Mouse (Mus musculus) gastrocnemius, adult 2 months (tissue): ENCODE data around the gene A930009A15Rik. TPM values are rescaled to one million over a fixed set of nuclear protein-coding genes. Genes with fewer than 3 reads are reported as not detected.
A peak's percentile ranks its signal among the peaks of the same experiment; 100 is the strongest.

Experiments
- DNase-seq: peaks from one replicate; pipeline ENCODE4 v3.0.0; 2022
- H3K27ac ChIP-seq: fragments of 200-600 bp; 2 replicates; pipeline ENCODE4 v1.8.1; 2022; ENCODE audit warnings: mild to moderate bottlenecking
- H3K4me3 ChIP-seq: fragments of 200-600 bp; 2 replicates; pipeline ENCODE4 v1.8.1; 2022; ENCODE audit warnings: mild to moderate bottlenecking, moderate library complexity
- CTCF ChIP-seq: fragments of 200-600 bp; IDR thresholded peaks from 2 replicates; pipeline ENCODE4 v1.8.1; 2022; ENCODE audit warnings: antibody characterized with exemption, mild to moderate bottlenecking, moderate library complexity
- intact Hi-C: fragments of 180-260 bp; cut with DNase I; formaldehyde crosslinking; loops from one replicate; pipeline ENCODE4 v1.15.1; 2025
- total RNA-seq, 2 experiments: library from RNA; stranded (reverse); gene quantifications; 2 replicates each; pipeline ENCODE4 v1.2.3; 2021

The A930009A15Rik gene
- total RNA-seq, 2 experiments from 2014 or later, result not detected

- no peak for DNase-seq
- intact Hi-C loops, result no loop called here
- H3K4me3 ChIP-seq, result peak overlapping the region; percentile 67
- no peak overlapping the region for H3K27ac ChIP-seq
- no peak for TF ChIP-seq CTCF
These were observed 16.8 kb downstream of the A930009A15Rik start for GRCm38 (mm10) chr10:115586246-115587231.

- intact Hi-C loops, result no loop called here
- Histone ChIP-seq H3K27ac (no peak within 1 kb of the TSS), H3K4me3 (peak within 1 kb of the TSS; percentile 67)
- DNase-seq, result peak; percentile 47
- peak; percentile 33 for TF ChIP-seq CTCF
These were observed 17.6 kb downstream of the A930009A15Rik start, which contains the start of gene Lgr5 for GRCm38 (mm10) chr10:115587301-115587969. Gene Lgr5, minus strand, starts transcription at chr10:115587780.

- peak overlapping the region; percentile 67 for H3K4me3 ChIP-seq
These were observed 18.2 kb downstream of the A930009A15Rik start for GRCm38 (mm10) chr10:115587979-115588378.

GRCm38 (mm10) chr10:115593221-115593620 lies 23.4 kb downstream of the A930009A15Rik start:
- no peak overlapping the region for H3K27ac ChIP-seq
- TF ChIP-seq CTCF, result no peak
- DNase-seq, result no peak
- intact Hi-C loops, result no loop called here
- H3K4me3 ChIP-seq, result peak overlapping the region; percentile 34; the same call in 1 of the 2 replicates

More at GRCm38 (mm10) chr10:115587979-115588378, 18.2 kb downstream of the A930009A15Rik start:
- no peak for DNase-seq
- TF ChIP-seq CTCF, result no peak
- H3K27ac ChIP-seq, result no peak overlapping the region
- intact Hi-C loops, result no loop called here

- Histone ChIP-seq H3K27ac (no peak overlapping the region), H3K4me3 (peak overlapping the region; percentile 34; the same call in 1 of the 2 replicates)
- no peak for DNase-seq
- TF ChIP-seq CTCF, result no peak
- intact Hi-C loops, result no loop called here
These were observed 23.9 kb downstream of the A930009A15Rik start for GRCm38 (mm10) chr10:115593651-115594050.

GRCm38 (mm10) chr10:115595748-115596147 lies 26.0 kb downstream of the A930009A15Rik start:
- Histone ChIP-seq H3K4me3 (no peak overlapping the region), H3K27ac (no peak overlapping the region)
- no peak for TF ChIP-seq CTCF
- DNase-seq, result no peak
- intact Hi-C loops, result no loop called here

- H3K27ac ChIP-seq, result no peak overlapping the region
- intact Hi-C loops, result loop anchor here (2.0 to 5.0 kb wide), 2 partner anchors 210 to 295 kb away; no protein-coding TSS in a partner anchor
- peak; percentile 65 for TF ChIP-seq CTCF
- no peak for DNase-seq
- no peak overlapping the region for H3K4me3 ChIP-seq
These were observed 47.9 kb downstream of the A930009A15Rik start for GRCm38 (mm10) chr10:115617456-115618287.

- no peak overlapping the region for H3K4me3 ChIP-seq
- DNase-seq, result no peak
These were observed 48.6 kb downstream of the A930009A15Rik start for GRCm38 (mm10) chr10:115618288-115618856.

GRCm38 (mm10) chr10:115623481-115623880 lies 53.7 kb downstream of the A930009A15Rik start:
- no peak for DNase-seq
- TF ChIP-seq CTCF, result no peak
- Histone ChIP-seq H3K27ac (no peak overlapping the region), H3K4me3 (no peak overlapping the region; the same call in 1 of the 2 replicates)
- intact Hi-C loops, result no loop called here

More at GRCm38 (mm10) chr10:115618288-115618856, 48.6 kb downstream of the A930009A15Rik start:
- intact Hi-C loops, result loop anchor here (5.0 kb wide), 1 partner anchor 211 kb away; no protein-coding TSS in a partner anchor
- no peak for TF ChIP-seq CTCF
- no peak overlapping the region for H3K27ac ChIP-seq

GRCm38 (mm10) chr10:115623956-115624671 lies 54.3 kb downstream of the A930009A15Rik start:
- no peak for TF ChIP-seq CTCF
- peak overlapping the region; percentile 53 for H3K4me3 ChIP-seq
- peak; percentile 40 for DNase-seq
- H3K27ac ChIP-seq, result no peak overlapping the region
- intact Hi-C loops, result no loop called here

GRCm38 (mm10) chr10:115624957-115625356 lies 55.2 kb downstream of the A930009A15Rik start:
- DNase-seq, result no peak
- TF ChIP-seq CTCF, result no peak
- intact Hi-C loops, result no loop called here
- Histone ChIP-seq H3K27ac (no peak overlapping the region), H3K4me3 (no peak overlapping the region)
